Mouse (Mus musculus): ENCODE results near the gene Pcdh7.

Pcdh7 gene

GRCm38 (mm10) chr5:57797951-57798670, 80.3 kb downstream of the Pcdh7 start:
- CTCF ChIA-PET: no interaction called here

DNA sequence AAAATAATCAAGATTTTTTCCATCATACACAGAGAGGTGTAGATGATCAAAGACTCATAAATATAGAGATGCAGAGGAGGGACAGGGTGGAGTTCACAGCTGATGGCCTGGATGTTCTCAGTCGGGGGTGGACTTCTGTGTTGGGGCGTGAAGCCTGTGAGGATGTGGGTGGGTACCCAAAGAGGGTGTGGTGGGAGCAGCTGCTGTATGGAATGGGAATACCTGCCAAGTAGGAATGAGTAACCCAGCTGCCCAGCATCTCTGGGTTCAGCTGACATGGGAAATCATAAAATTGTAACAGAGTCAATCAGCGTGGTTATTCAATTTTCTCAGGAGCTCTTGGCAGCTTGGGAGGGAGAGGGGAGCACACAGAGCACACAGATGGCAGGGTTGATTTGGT, 85.3 kb downstream of the Pcdh7 start:
- CTCF ChIA-PET: no interaction called here

GRCm38 (mm10) chr5:57803890-57804289, 86.1 kb downstream of the Pcdh7 start:
- CTCF ChIA-PET: no interaction called here

DNA sequence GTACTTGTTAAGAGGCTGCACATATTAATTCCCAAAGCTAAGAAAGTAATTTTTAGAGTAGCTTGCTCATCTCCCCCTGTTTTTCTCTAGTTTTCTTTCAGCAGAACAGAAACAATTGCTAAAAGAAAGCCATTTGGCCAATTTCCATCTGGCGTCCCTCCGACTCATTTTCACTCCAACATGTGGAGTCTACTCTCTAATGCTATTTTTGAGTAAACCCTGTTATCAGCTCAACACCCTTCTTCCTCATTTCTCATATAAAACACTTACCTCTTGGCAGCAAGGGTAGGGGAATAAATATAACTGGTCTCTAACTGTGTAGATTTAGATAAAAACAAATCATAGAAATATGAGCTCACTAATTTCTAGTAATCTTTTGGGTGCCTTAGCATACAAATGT, 89.6 kb downstream of the Pcdh7 start:
- CTCF ChIA-PET: no interaction called here

- CTCF ChIA-PET: no interaction called here
Measured at GRCm38 (mm10) chr5:57810641-57811040, 92.9 kb downstream of the Pcdh7 start.

- CTCF ChIA-PET: no interaction called here
Measured at GRCm38 (mm10) chr5:57815964-57816589, 98.3 kb downstream of the Pcdh7 start.

DNA sequence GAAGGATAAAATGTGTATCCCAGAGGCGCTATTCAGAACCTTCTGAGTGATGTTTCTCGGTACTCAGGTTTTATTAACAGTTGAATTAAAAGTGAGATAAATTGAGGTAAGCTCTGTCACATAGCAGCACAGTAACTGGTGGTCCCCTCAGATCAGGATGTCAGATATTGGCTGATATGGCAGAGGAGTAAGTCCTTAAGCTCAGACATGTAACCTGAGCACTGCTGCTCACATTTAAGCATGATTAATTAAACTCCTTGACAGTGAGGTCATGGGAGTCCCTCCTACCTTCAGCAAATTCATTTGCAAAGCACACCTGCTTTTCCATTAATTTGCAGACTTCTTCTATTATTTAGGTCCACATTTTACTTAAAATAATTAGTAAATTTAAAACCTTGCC, 102.0 kb downstream of the Pcdh7 start:
- CTCF ChIA-PET: no interaction called here

DNA sequence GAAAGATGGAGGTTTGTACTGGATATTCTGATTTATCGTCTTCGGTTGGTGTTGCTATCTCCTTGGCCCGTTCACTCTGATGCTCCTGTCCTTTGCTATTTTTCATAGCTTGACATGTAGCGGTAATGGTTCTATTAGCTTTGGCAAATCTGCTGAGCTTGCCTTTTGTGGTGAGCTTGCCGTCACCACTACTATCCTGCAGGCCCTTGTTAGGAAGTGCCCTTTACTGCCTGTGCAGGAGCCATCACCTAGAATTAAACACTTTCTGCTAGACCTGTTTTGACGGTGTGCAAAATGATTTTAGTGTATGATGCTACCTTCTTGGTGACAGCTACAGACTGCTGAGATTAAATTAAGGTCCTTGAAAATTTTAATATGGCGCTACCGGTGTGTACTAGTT, 103.3 kb downstream of the Pcdh7 start:
- CTCF ChIA-PET: no interaction called here

DNA sequence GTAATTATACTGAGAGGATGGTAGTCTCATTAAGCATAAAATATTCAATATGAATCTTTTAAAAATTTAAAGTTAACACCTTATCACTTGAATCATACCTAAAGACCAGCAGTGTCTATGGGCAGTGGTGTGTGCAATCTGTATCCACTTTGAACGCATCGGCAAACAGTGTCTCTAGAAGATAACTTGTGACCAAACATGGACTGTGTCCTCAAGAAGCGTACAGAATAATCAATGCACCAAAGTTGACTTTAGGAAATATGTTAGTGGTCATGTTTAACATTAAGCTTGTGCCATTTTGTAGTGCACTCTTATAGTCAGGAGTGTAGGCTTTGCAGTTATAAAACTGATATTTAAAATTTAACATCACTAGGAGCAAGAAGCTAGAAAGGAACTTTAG, 110.7 kb downstream of the Pcdh7 start:
- CTCF ChIA-PET: no interaction called here

DNA sequence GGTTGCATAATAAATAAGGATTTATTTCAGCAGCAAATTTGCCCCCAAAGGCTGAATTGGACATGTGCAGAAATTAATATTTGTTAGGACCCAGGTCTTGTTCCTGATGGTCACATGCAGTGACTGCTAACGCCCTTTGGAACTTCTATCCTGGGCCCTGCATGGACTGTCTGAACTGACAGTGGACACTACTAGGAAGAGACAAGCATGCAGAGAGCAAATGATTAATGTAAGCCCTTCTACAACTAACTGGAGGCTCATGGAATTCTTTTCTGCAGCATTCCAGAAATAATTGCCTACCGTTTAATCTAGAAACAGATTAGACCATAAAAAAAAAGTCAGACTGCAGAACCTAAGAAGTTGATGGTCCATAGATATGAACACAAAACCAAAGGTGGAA, 119.4 kb downstream of the Pcdh7 start:
- CTCF ChIA-PET: no interaction called here

DNA sequence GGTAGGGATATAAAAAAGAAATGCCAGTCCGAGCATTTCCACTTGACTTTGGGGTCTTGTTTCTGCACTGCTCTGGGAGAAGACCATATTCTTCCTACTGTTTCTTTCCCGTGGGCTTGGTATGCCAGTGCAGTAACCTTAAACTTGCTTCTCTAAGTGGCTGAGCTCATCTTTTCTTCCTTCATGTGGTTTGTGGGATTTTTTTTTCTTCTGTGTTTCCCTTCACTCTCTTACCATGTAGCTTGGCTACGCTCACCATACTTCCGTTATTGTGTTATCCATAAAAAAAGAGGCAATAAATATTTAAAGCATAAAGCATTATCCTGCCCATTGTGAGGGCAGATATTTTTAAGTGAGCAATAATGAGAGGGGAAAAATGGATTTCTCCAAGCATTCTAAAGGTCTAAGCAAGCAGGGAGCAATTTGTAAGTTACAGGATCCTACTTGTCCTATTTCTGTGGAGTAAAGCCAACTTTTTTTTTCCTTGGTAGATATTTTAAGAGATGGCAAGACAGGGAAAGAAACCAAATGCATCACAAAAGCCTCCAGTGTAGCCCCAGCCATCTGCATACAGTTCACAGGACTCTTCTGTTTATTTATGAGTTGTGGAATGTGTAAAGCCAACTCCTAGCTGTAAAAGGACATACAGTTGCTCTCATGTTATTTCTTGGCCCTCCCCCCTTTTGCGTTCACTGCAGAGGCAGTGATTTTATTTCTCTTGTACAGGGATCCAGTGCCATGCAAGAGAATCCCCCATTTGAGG, 123.8 kb downstream of the Pcdh7 start:
- CTCF ChIA-PET: no interaction called here

DNA sequence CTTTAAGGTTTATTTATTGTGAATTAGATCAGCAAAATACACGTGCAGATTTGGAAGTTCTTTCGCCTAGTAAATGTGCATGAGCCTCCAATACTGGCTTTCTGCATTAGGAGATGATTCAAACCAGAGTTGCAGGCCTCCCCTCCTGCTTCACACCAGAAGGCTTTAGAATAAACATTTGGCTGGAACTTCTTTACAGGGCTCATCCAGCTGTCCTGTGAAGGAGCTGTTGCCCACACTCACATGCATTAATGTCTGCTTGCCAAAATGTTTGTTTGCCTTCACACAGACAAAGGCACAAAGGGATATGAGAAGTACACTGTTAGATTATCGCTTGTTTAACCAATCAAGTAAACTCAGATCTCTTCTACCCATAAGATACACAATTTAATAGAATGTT, 129.7 kb downstream of the Pcdh7 start:
- CTCF ChIA-PET: interaction anchor here (0.7 kb wide), 1 partner anchor 47 kb away, joined by 3 read pairs; no protein-coding TSS in a partner anchor

GRCm38 (mm10) chr5:57850111-57850510, 132.3 kb downstream of the Pcdh7 start:
- CTCF ChIA-PET: no interaction called here

DNA sequence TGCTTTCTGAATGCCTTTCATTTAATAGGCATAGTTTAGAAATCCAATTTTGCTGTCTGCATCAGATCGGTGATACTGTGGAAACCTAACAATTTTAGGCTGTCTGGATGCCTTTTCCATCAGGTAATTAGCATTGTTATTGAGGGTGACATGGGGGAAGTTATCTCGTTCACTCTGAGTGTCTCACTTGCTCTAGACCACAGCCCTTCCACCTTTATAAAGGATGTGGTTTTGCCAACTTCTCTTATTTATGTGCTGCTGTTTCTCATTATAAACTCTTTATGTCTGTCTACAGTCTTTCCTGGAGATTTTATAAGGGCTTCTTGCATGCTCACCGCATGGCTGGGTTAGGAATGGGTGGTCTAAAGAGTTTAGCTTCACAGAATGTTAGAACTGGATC, 139.5 kb downstream of the Pcdh7 start:
- CTCF ChIA-PET: no interaction called here

DNA sequence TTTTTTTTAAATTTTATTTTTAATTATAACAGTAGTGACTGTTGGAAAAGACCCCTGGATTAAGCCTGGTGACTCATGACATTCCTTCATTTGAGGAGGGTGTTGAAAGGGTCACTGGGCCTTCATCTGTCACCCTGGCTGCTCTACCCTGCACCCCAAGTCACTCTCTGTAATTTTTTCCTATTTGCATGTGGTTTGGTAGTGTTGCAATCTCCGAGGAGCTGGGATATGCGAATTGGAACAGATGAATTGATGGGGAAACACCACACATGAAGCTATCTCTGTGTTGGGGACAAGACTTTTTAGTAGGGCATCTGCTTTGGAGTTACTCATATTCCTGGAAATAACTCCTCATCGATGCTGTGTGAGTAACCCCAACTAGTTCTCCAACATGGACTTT, 146.5 kb downstream of the Pcdh7 start:
- CTCF ChIA-PET: no interaction called here

- CTCF ChIA-PET: no interaction called here
Measured at GRCm38 (mm10) chr5:57865256-57865655, 147.5 kb downstream of the Pcdh7 start.

- CTCF ChIA-PET: no interaction called here
Measured at GRCm38 (mm10) chr5:57866097-57866496, 148.3 kb downstream of the Pcdh7 start.

DNA sequence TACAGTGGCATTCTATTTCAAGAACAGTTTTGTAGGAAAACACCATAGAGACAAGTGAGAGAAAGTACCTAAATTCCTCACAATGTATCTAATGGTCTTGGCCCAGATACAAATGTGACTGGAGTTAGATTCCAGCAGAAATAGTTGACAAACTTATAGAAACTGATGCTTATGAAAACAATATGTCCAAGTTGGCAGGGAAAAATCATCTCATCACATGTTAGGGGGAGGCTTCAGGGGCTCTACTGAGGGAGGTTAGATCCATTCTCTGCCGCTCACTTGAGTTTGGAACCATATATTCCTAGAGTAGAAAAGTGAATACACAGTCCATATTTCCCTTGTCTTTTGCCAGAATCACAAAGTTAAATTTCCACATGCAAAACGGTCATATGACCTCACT, 150.1 kb downstream of the Pcdh7 start:
- CTCF ChIA-PET: no interaction called here

GRCm38 (mm10) chr5:57868702-57869101, 150.9 kb downstream of the Pcdh7 start:
- CTCF ChIA-PET: no interaction called here

- CTCF ChIA-PET: no interaction called here
Measured at GRCm38 (mm10) chr5:57870727-57871126, 153.0 kb downstream of the Pcdh7 start.

DNA sequence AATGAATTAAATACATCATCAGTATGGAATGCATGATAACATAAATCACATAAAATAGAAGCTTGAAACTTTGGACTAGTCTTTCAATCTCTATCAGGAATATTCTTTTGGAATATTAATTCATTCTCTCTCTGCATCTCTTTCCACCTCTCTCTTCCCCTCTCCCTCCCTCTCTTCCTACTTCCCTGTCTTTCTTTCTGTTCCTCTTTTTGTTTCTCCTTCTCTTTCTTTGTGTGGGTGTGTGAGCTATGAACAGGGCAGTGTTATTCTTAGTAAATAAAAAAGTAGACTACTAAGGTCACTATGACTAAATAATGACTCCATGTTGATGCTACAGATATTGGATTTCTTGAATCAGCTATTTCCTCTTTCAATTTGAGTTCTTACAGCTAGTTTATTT, 167.2 kb downstream of the Pcdh7 start:
- CTCF ChIA-PET: interaction anchor here (0.6 kb wide), 1 partner anchor 234 kb away, joined by 6 read pairs; no protein-coding TSS in a partner anchor

DNA sequence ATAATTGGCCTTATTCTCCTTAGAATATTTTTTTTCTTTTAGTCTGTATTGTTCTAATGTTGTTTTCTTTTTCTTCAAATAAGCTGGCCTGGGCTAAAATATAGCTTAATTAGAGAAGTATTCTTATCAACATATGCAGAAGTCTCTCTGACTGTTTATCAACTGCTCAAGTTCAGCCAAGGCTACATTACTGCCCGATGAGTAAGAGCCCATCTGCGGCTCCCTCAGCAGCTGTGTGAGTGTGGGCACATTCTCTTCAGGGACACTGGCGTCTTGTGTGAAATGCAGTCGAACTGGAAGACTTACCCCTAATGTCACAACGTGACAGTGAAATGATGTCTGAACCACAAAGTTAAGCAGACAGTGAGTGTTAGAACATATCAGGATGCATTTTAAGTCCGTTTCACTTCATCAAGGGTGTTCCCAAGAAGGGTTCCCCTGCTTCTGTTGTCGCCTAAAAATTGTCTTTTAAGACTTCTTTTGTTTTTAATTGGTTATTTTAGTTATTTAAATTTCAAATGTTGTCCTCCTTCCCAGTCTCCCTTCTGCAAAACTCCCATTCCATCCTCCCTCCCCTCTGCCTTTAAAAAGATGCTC, 181.3 kb downstream of the Pcdh7 start:
- CTCF ChIA-PET: no interaction called here

DNA sequence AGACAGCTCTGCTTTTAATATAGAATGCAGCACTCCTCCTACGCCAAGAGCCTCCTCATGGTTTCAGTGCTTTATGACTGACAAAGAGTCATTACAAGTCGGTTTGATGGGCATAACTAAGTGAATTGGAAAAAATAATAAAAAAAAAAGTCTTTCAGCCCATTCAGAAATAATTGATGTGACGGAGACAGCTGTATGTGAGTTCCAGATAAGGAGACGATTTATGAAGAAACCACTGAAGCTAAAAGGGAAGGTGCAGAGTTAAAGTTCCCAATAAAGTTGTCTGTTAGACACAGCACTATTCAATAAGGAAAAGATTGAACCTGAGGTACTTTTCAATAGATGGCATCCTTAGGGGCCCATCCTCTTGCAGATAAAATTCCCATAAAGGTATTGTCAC, 189.5 kb downstream of the Pcdh7 start:
- CTCF ChIA-PET: no interaction called here
